Mouse (Mus musculus) ES-E14 (cell line): ENCODE data around the gene Gm49358.

ENCODE experiments used
- MAFK ChIP-seq: IDR thresholded peaks from 2 replicates; pipeline ENCODE4 v1.6.1; 2014; ENCODE audit warnings: mild to moderate bottlenecking, low read depth, low read length, inconsistent platforms; ENCODE audit not compliant: insufficient read depth
- ZC3H11A ChIP-seq: IDR thresholded peaks from 2 replicates; pipeline ENCODE4 v1.6.1; 2012; ENCODE audit warnings: low read depth, mild to moderate bottlenecking, inconsistent platforms, low read length, borderline replicate concordance

DNA sequence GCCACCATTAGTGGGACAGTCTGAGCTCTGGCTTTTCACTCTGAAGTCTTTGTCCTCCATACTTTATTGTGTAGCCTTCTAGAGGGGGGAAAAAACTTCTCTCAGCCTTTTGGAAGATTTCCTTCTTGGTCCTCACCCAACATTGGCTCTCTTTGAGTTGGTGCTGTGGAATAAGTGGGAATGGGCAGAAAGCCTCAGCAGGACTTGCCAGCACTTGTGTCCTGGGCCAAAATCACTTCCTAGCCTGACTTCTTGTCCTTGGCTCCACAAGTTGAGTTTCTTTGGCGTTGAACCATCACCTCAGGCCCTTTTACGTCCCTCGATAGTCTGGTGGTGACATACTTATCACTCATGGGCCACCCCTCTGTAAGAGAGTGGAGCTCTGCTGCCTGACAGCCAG lies 35.6 kb upstream of the Gm49358 start:
- TF ChIP-seq MAFK (no peak), ZC3H11A (no peak)
